Mouse (Mus musculus) hindlimb bud, embryonic 11.5 days (tissue): ENCODE results near the gene Rbm39.
"Not testable (repeated sequence)": the region's sequence is repeated elsewhere in the genome, so short reads cannot be mapped to it uniquely, and the experiment has no call there.

Source experiments
- DNase-seq: peaks from one replicate; pipeline ENCODE4 v3.0.0-alpha.2; 2012; ENCODE audit warnings: low read depth, low spot score; ENCODE audit errors: extremely low spot score

Gene Rbm39

GRCm38 (mm10) chr2:156180094-156180821 lies at the start of gene Rbm39:
Rbm39 (minus strand) TSS chr2:156180238.
- peak; percentile 99 for DNase-seq

- no peak for DNase-seq
Measured at GRCm38 (mm10) chr2:156229171-156229570, 49.1 kb upstream of the Rbm39 start.

DNA sequence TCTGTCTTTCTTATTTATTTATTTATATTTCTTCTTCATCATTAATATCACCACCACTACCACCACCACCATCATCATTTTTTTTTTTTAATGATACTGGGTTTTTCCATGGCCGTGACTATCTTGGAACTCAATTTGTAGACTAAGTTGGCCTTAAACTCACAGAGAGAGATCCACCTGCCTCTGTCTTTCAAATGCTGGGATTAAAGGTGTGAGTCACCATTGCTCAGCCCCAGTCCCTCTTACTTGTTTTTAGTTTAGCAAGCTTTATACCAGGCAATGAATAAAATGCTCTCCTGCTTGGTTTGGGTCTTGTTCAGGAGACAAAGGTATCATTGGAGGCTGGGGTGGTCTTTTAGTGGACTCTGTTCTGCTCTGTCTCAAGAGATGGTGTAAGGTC lies 47.7 kb upstream of the Rbm39 start:
- no peak for DNase-seq

GRCm38 (mm10) chr2:156224043-156224442 lies 44.0 kb upstream of the Rbm39 start:
- no peak for DNase-seq

DNA sequence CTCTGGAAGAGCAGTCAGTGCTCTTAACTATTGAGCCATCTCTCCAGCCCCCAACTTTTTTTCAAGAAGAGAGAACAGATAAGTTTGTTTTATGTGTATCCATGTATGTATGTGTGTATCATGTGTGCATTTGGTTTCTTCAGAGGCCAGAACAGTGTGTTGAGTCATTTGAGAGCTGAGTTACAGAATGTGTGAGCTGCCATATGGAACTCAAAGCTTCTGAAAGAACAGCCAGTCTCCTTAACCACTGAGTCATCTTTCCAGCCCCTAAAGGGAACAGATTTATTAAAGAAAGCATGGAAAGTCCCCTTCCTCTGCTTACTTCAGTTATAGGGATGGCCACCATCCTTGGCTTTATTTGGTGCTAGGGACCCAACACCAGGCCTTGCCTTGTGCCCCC lies 42.1 kb upstream of the Rbm39 start:
- DNase-seq: no peak

DNA sequence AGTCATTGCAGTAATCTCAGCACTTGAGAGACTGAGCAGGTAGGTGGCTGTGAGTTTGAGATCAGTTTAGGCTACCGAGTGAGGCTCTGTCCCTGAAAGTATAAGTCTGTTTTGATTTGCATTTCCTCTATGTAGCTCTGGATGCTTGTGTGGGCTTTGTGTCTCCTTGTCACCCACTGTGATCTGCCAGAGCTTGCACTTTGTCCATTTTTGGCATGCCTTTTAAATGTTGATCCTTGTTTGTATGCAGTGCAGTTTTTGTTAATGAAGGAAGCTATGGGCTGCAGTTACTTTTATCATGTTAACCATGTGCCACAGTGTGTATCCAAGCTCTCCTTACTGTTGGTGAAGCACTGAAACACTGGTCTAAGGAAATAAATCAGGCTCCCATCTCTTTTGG lies 37.7 kb upstream of the Rbm39 start:
- no peak for DNase-seq

- DNase-seq: no peak
Measured at GRCm38 (mm10) chr2:156203917-156204316, 23.9 kb upstream of the Rbm39 start.

DNA sequence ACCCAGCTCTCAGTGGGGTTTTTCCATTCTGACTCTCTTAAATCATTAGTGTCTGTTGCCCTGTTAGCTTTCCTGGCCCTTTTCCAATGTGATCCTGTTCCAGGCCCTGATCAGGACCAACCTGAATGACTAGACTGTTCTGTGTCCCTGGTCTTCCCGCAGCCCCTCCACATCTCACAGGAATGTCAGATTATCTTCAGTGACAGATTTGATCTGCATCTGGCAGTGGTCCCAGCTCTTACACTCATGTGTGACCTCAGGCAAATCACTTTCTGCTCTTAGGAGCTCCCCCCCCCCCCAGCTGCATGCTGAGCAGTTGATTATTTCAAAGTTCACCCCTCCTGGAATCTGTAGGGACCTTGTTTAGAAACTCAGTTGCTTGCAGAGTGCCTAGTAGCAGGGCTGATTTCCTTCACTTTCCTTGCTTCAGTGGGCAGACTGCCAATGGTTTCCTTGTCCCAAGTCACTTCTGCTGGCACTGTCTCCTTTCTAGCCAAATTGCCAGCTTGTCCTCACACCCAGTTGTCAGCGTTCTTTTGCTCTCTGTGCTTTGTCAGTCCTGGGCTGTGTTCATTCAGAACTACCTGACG lies 22.9 kb upstream of the Rbm39 start:
- DNase-seq: no peak

- no peak for DNase-seq
Measured at GRCm38 (mm10) chr2:156201486-156201885, 21.4 kb upstream of the Rbm39 start.

DNA sequence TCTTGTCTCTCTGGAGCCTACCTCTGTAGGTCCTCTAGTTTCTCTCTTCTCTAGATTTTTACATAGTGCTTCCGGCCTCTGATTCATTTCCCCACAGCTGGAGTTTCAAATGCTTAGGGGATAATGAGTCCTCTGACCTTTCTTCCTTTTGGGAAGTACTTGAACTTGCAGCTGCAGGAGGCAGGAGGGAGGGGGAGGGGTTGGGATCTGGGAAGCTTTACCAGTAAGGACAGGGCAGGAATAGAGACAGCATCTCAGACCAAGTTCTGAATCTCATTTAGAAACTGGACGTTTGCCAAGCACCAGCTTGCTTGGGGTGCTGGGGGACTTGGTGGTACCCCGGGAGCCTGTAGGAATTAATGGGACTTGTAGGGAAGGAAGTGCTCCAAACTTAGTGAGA lies 19.9 kb upstream of the Rbm39 start:
- no peak for DNase-seq

GRCm38 (mm10) chr2:156197129-156197911 lies 17.3 kb upstream of the Rbm39 start:
- no peak for DNase-seq

DNA sequence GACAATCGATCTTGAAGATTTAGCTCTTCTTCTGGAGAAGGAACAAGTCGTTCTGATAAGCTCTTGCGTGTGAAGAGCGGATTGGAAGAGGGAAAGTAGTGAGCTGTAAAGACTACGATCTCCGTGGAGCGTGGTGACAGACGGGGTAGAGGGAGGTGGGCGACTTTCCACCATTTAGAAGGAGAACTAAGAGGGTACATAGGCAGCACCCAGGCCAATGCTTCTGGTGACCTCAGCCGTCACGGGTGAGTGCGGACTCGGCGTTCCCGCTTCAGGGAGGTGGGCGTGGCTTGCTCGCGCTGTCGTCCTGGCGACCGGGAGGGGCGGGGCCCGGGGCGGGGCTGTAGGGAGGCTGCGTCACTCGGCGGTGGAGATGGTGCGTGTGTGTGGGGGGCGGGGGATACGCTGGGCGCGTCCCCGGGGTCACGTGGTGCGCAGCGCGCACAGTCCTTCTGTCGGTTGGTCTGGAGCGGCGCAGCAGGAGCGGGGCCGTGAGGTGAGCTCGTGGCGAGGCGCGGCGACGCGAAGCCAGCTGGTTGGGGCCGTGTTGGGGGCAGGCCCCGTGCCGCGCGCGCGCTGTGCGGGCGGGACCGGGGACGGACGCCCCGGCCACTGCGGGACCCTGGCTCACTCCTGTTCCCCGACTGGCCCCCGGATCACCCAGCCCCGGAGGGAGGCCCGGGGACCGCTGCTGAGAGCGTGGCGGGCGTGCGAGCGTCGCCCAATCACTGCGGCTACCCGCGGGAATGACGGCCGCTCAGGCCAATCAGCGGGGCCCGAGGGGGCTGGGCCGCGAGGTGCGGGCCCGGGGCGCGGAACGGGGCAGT lies 16.5 kb upstream of the Rbm39 start, which contains the start of gene Phf20:
Phf20 (plus strand) TSS at position 165 of the 827 bp plus-strand sequence.
- peak; percentile 67 for DNase-seq

DNA sequence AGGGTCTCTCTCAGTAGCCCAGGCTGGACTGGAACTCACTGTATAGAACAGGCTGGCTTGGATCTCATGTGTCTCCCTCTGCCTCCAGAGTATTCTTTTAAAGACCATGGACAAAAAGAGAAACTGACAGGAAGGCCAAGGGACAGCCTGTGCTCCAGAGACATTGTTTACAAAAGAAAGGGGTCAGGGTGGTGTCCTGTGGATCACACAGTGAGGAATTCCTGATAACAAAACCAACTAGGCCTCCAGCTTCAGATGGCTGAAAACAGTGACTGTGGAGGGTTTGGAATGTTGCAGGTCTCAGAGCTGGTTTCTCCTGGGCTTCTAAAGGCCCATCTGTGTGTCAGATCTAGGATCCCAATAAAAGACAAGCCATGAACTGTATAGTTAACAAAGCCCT lies 14.5 kb upstream of the Rbm39 start:
- DNase-seq: no peak

- DNase-seq: no peak
Measured at GRCm38 (mm10) chr2:156193066-156193862, 13.2 kb upstream of the Rbm39 start.

DNA sequence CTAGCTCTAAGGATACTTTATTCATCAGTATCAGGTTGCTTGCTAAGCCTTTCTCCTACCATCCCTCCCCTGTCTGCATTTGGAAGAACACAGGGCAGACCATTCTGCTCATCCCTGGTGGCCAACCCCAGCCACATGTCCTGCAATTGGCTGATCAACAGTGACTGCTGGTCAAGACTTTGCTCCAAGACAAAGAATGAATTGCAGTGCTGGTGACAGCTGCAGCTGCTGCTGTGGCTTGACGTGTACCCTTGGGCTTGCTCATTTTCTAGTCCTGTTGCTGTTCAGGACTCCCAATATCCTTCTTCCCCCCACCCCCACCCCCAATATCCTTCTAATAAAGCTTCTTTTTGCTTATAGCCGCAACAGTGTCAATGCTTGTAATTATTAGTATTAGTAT lies 12.0 kb upstream of the Rbm39 start:
- DNase-seq: no peak

GRCm38 (mm10) chr2:156191540-156191939 lies 11.5 kb upstream of the Rbm39 start:
- no peak for DNase-seq

- no peak for DNase-seq
Measured at GRCm38 (mm10) chr2:156190004-156190896, 10.2 kb upstream of the Rbm39 start.

GRCm38 (mm10) chr2:156189241-156189640 lies 9.2 kb upstream of the Rbm39 start:
- not testable (repeated sequence) for DNase-seq

GRCm38 (mm10) chr2:156181592-156181991 lies 1.6 kb upstream of the Rbm39 start:
- DNase-seq: no peak
